11 mouse cellular contexts compared by ENCODE assay signal in the genomic region with DNA sequence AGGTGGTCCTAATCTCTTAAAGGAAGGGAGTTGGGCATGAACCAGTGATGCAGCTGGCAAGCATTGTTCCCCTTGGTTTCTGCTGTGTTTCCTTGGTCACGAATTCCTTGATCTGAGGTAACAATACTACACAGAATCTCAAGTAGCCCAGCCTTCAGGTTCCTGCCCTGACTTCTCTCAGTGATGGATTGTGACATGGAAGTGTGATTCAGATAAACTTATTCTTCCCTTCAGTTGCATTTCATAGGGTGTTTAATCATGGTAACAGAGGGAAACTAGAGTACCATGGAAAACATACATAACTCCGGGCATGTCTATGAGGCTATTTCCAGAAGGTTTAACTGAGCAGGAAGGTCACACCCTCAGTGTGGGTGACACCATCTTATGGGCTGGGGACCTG. TPM values are rescaled to one million over a fixed set of nuclear protein-coding genes. Genes with fewer than 3 reads are reported as not detected.
DNase-seq lines count a peak whose midpoint lies in the region; ATAC-seq and TF ChIP-seq lines count a peak whose summit lies in the region.
"Had no signal": no experiment of that assay in that cellular context is flagged by ENCODE, and none has a peak within 500 bp of the region (broad histone marks: within the 10 kb centered on the region; RNA-seq: fewer than 3 reads in every experiment).

TSS of gene Rbm47 (minus strand) at position 101 of the 400 bp plus-strand sequence.

- no peaks in the 10 kb centered on the region for H3K36me3 ChIP-seq in hindbrain, embryonic 14.5 days (replicated peaks; ENCODE audit: control insufficient read depth, insufficient read depth)
- no peaks in the 10 kb centered on the region for H3K36me3 ChIP-seq in hindbrain, embryonic 10.5 days
- H3K36me3 ChIP-seq in midbrain, embryonic 15.5 days (replicated peaks), result no peaks in the 10 kb centered on the region
- no peaks in the 10 kb centered on the region for H3K36me3 ChIP-seq in midbrain, postnatal 0 days (ENCODE audit: insufficient read depth, low read length)
- no peaks in the 10 kb centered on the region for H3K36me3 ChIP-seq in neural tube, embryonic 15.5 days

- peak within 1 kb of the TSS; percentile 60 for H3K27ac ChIP-seq in hindbrain, embryonic 14.5 days
- H3K27ac ChIP-seq in hindbrain, embryonic 10.5 days, result no peak within 1 kb of the TSS
- peak within 1 kb of the TSS; percentile 68 for H3K27ac ChIP-seq in midbrain, embryonic 15.5 days
- no peak within 1 kb of the TSS for H3K27ac ChIP-seq in midbrain, postnatal 0 days (ENCODE audit: low read depth, low read length)
- H3K27ac ChIP-seq in brown adipose tissue, adult 24 weeks (replicated peaks; ENCODE audit: low read depth, low read length), result no peak within 1 kb of the TSS
- no peak within 1 kb of the TSS for H3K27ac ChIP-seq in neural tube, embryonic 15.5 days (replicated peaks)

- 90% methylated on average over 2 of the region's 2 CpGs for WGBS in hindbrain, embryonic 14.5 days
- WGBS in hindbrain, embryonic 10.5 days, result 86% methylated on average over 2 of the region's 2 CpGs
- WGBS in midbrain, embryonic 15.5 days, result 89% methylated on average over 2 of the region's 2 CpGs
- 85% methylated on average over 2 of the region's 2 CpGs for WGBS in midbrain, postnatal 0 days
- WGBS in neural tube, embryonic 15.5 days, result 90% methylated on average over 2 of the region's 2 CpGs

- DNase-seq in hindbrain, embryonic 14.5 days (ENCODE audit: low spot score), result no peak
- no peak for DNase-seq in hindbrain, embryonic 10.5 days (ENCODE audit: low spot score)
- no peak for DNase-seq in midbrain, postnatal 0 days (ENCODE audit: low spot score)
- no peak for DNase-seq in right cerebral cortex, adult 18-20 months
- DNase-seq: cerebellum, adult 8-10 months had no signal

- no peaks in the 10 kb centered on the region for H3K9me3 ChIP-seq in hindbrain, embryonic 14.5 days (ENCODE audit: control insufficient read depth, low read length)
- 0 out of 2 replicates have a peak, but pooled peaks cover 3% of the 10 kb centered on the region for H3K9me3 ChIP-seq in hindbrain, embryonic 10.5 days
- no peaks in the 10 kb centered on the region for H3K9me3 ChIP-seq in midbrain, embryonic 15.5 days
- H3K9me3 ChIP-seq in midbrain, postnatal 0 days (ENCODE audit: low read length), result no peaks in the 10 kb centered on the region
- H3K9me3 ChIP-seq in neural tube, embryonic 15.5 days (replicated peaks), result no peaks in the 10 kb centered on the region

- no peaks in the 10 kb centered on the region for H3K27me3 ChIP-seq in hindbrain, embryonic 14.5 days (ENCODE audit: control insufficient read depth, insufficient read depth, low read length)
- no peaks in the 10 kb centered on the region for H3K27me3 ChIP-seq in hindbrain, embryonic 10.5 days (ENCODE audit: insufficient read depth, poor library complexity, severe bottlenecking)
- no peaks in the 10 kb centered on the region for H3K27me3 ChIP-seq in midbrain, embryonic 15.5 days (replicated peaks)
- no peaks in the 10 kb centered on the region for H3K27me3 ChIP-seq in midbrain, postnatal 0 days (ENCODE audit: insufficient read depth, low read length)
- no peaks in the 10 kb centered on the region for H3K27me3 ChIP-seq in neural tube, embryonic 15.5 days (replicated peaks)

- no peak within 1 kb of the TSS for H3K4me3 ChIP-seq in hindbrain, embryonic 14.5 days (replicated peaks; ENCODE audit: low read length)
- H3K4me3 ChIP-seq in hindbrain, embryonic 10.5 days, result no peak within 1 kb of the TSS
- no peak within 1 kb of the TSS for H3K4me3 ChIP-seq in midbrain, embryonic 15.5 days
- H3K4me3 ChIP-seq in midbrain, postnatal 0 days (ENCODE audit: low read depth, low read length), result no peak within 1 kb of the TSS
- no peak within 1 kb of the TSS for H3K4me3 ChIP-seq in brown adipose tissue, adult 24 weeks (ENCODE audit: insufficient read depth, low read depth, low read length)
- H3K4me3 ChIP-seq in neural tube, embryonic 15.5 days (replicated peaks), result no peak within 1 kb of the TSS
- H3K4me3 ChIP-seq: erythroblast, embryonic 14.5 days had no signal

- H3K4me1 ChIP-seq in hindbrain, embryonic 14.5 days (replicated peaks; ENCODE audit: control insufficient read depth, insufficient read depth, low read length), result no peaks in the 10 kb centered on the region
- 0 out of 2 replicates have a peak, but pooled peaks cover 4% of the 10 kb centered on the region for H3K4me1 ChIP-seq in hindbrain, embryonic 10.5 days (replicated peaks)
- H3K4me1 ChIP-seq in midbrain, embryonic 15.5 days, result 0 out of 2 replicates have a peak, but pooled peaks cover 4% of the 10 kb centered on the region
- no peaks in the 10 kb centered on the region for H3K4me1 ChIP-seq in midbrain, postnatal 0 days (ENCODE audit: insufficient read depth, low read length)
- H3K4me1 ChIP-seq in brown adipose tissue, adult 24 weeks (ENCODE audit: control insufficient read depth, insufficient read depth, insufficient read length, low read length), result no peaks in the 10 kb centered on the region
- H3K4me1 ChIP-seq in neural tube, embryonic 15.5 days, result no peaks in the 10 kb centered on the region

- H3K9ac ChIP-seq in hindbrain, embryonic 14.5 days, result no peak within 1 kb of the TSS
- H3K9ac ChIP-seq in midbrain, embryonic 15.5 days, result no peak within 1 kb of the TSS
- H3K9ac ChIP-seq in midbrain, postnatal 0 days (replicated peaks; ENCODE audit: low read length, poor library complexity, severe bottlenecking), result no peak within 1 kb of the TSS
- H3K9ac ChIP-seq in neural tube, embryonic 15.5 days (replicated peaks), result no peak within 1 kb of the TSS

- H3K4me2 ChIP-seq in hindbrain, embryonic 14.5 days (replicated peaks), result peak within 1 kb of the TSS; percentile 21; the same call in 1 of the 2 replicates
- H3K4me2 ChIP-seq in midbrain, embryonic 15.5 days, result no peak within 1 kb of the TSS
- H3K4me2 ChIP-seq in midbrain, postnatal 0 days (ENCODE audit: low read depth, low read length, poor library complexity, severe bottlenecking), result no peak within 1 kb of the TSS
- H3K4me2 ChIP-seq in neural tube, embryonic 15.5 days, result no peak within 1 kb of the TSS

- no peak for TF ChIP-seq CTCF in midbrain, postnatal 0 days (IDR thresholded peaks at IDR 0.05)

- no peak for ATAC-seq in hindbrain, embryonic 14.5 days (ENCODE audit: low FRiP score)
- ATAC-seq in midbrain, embryonic 15.5 days (replicated peaks), result no peak
- ATAC-seq in midbrain, postnatal 0 days (ENCODE audit: low FRiP score), result no peak
- no peak for ATAC-seq in neutrophil, adult 5-6 weeks (ENCODE audit: extremely low read depth, insufficient number of reproducible peaks, low FRiP score, poor library complexity, severe bottlenecking)
- no peak for ATAC-seq in neural tube, embryonic 15.5 days (ENCODE audit: low FRiP score)
- ATAC-seq: CD4-positive, CD25-positive, alpha-beta regulatory T cell, adult 4 months had no signal

RNA-seq across cellular contexts. Expression of gene Rbm47, which starts in this region (rescaled TPM):
- polyA plus RNA-seq in hindbrain, embryonic 14.5 days (2014; fragmentation: Nextera tagmentation; extraction: Ambion mirVana), result 4.7 and 7.3 TPM in 2 replicates
- polyA plus RNA-seq in hindbrain, embryonic 10.5 days (2016; fragmentation: Nextera tagmentation; extraction: Ambion mirVana), result 7.3 and 9.9 TPM in 2 replicates
- polyA plus RNA-seq in midbrain, embryonic 15.5 days (2015; fragmentation: Nextera tagmentation; extraction: Ambion mirVana), result 3.3 and 3.5 TPM in 2 replicates
- 2.5 and 3.0 TPM in 2 replicates for total RNA-seq in midbrain, postnatal 0 days (2014; rRNA removed)
- polyA plus RNA-seq in midbrain, postnatal 0 days (2015; fragmentation: Nextera tagmentation; extraction: Ambion mirVana), result 1.3 and 1.4 TPM in 2 replicates
- polyA plus RNA-seq in brown adipose tissue, adult 24 weeks (2012; ENCODE audit: insufficient read depth, insufficient read length, missing spikeins), result 36.3 and 37.5 TPM in 2 replicates
- total RNA-seq in neutrophil, adult 5-6 weeks (2017), result 24.1 and 25.5 TPM in 2 replicates
- 1.2 and 9.9 TPM in 2 replicates for polyA plus RNA-seq in neural tube, embryonic 15.5 days (2015; fragmentation: Nextera tagmentation; extraction: Ambion mirVana)

Comparison
In these comparisons a context has a peak if more than half of its experiments do, and no peak if none do; other contexts are left out.
1. H3K27ac ChIP-seq: peak in hindbrain, embryonic 14.5 days (single experiment) and midbrain, embryonic 15.5 days (single experiment); none in hindbrain, embryonic 10.5 days (single experiment), midbrain, postnatal 0 days (single experiment), brown adipose tissue, adult 24 weeks (single experiment) and neural tube, embryonic 15.5 days (single experiment).